Mouse (Mus musculus) E14TG2a.4 (cell line): ENCODE measurements around the gene Rsad2.

ENCODE experiments used
- H3K27me3 ChIP-seq: 2 replicates; pipeline ENCODE4 v1.6.1; 2014; ENCODE audit warnings: low read length, control low read depth; ENCODE audit not compliant: insufficient read depth
- H3K36me3 ChIP-seq: 2 replicates; pipeline ENCODE4 v1.6.1; 2014; ENCODE audit warnings: low read length, control low read depth; ENCODE audit not compliant: insufficient read depth
- H3K4me1 ChIP-seq: replicated peaks from 2 replicates; pipeline ENCODE4 v1.6.1; 2014; ENCODE audit warnings: low read depth, low read length, control low read depth
- H3K4me3 ChIP-seq: replicated peaks from 2 replicates; pipeline ENCODE4 v1.5.1; 2014; ENCODE audit warnings: mild to moderate bottlenecking, low read length
- H3K9me3 ChIP-seq: 2 replicates; pipeline ENCODE4 v1.6.1; 2014; ENCODE audit warnings: low read length, control low read depth
- CTCF ChIP-seq: conservative IDR thresholded peaks from 2 replicates; pipeline ENCODE4 v1.5.1; 2014; ENCODE audit warnings: low read length
- NANOG ChIP-seq: IDR thresholded peaks from 2 replicates; pipeline ENCODE4 v1.6.1; 2014; ENCODE audit warnings: borderline replicate concordance, low read length, mixed read lengths
- POU5F1 ChIP-seq: IDR thresholded peaks from 2 replicates; pipeline ENCODE4 v1.6.1; 2014; ENCODE audit warnings: low read length, borderline replicate concordance

The Rsad2 gene

GRCm38 (mm10) chr12:26412802-26413201 is 43.5 kb downstream of the Rsad2 start:
- H3K36me3 ChIP-seq: no peaks in the 10 kb centered on the region
- H3K27me3 ChIP-seq: peaks cover 25% of the 10 kb centered on the region
- no peak overlapping the region for H3K4me3 ChIP-seq
- peaks cover 20% of the 10 kb centered on the region for H3K4me1 ChIP-seq
- no peak for TF ChIP-seq CTCF
- no peak for TF ChIP-seq POU5F1
- no peak for TF ChIP-seq NANOG
- no peaks in the 10 kb centered on the region for H3K9me3 ChIP-seq

- Histone ChIP-seq H3K4me3 (no peak overlapping the region), H3K4me1 (peaks cover 20% of the 10 kb centered on the region), H3K9me3 (no peaks in the 10 kb centered on the region), H3K27me3 (peaks cover 22% of the 10 kb centered on the region), H3K36me3 (no peaks in the 10 kb centered on the region)
- TF ChIP-seq CTCF: no peak
- no peak for TF ChIP-seq POU5F1
- no peak for TF ChIP-seq NANOG
Observed at GRCm38 (mm10) chr12:26411841-26412450, 44.3 kb downstream of the Rsad2 start.

- H3K36me3 ChIP-seq: no peaks in the 10 kb centered on the region
- H3K27me3 ChIP-seq: peaks cover 22% of the 10 kb centered on the region
- no peak overlapping the region for H3K4me3 ChIP-seq
- H3K4me1 ChIP-seq: peaks cover 16% of the 10 kb centered on the region
- TF ChIP-seq NANOG: no peak
- TF ChIP-seq POU5F1: no peak
- no peak for TF ChIP-seq CTCF
- H3K9me3 ChIP-seq: no peaks in the 10 kb centered on the region
Observed at GRCm38 (mm10) chr12:26410443-26410842, 45.8 kb downstream of the Rsad2 start.

DNA sequence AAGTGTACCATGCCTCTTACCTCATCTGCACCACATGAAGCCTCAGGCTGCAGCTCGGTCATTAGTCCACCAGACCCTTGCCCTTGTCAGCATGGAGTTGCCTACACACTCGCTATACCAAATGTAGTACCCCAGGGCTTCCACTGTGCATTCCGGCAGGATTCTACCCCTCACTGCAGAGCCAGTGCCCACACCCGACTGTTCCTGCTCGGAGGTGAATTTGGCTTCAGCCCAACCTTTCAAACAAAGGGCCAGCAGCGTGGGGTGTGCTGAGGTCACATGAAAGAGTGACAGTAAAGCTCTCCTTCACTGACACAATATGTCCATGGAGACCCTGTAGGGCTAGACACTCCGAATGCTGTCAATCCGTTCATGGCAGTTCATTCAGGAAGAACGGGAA is 47.5 kb downstream of the Rsad2 start:
- TF ChIP-seq POU5F1 (no peak), NANOG (no peak), CTCF (no peak)
- Histone ChIP-seq H3K9me3 (no peaks in the 10 kb centered on the region), H3K4me1 (peaks cover 10% of the 10 kb centered on the region), H3K27me3 (peaks cover 12% of the 10 kb centered on the region), H3K36me3 (no peaks in the 10 kb centered on the region), H3K4me3 (no peak overlapping the region)

DNA sequence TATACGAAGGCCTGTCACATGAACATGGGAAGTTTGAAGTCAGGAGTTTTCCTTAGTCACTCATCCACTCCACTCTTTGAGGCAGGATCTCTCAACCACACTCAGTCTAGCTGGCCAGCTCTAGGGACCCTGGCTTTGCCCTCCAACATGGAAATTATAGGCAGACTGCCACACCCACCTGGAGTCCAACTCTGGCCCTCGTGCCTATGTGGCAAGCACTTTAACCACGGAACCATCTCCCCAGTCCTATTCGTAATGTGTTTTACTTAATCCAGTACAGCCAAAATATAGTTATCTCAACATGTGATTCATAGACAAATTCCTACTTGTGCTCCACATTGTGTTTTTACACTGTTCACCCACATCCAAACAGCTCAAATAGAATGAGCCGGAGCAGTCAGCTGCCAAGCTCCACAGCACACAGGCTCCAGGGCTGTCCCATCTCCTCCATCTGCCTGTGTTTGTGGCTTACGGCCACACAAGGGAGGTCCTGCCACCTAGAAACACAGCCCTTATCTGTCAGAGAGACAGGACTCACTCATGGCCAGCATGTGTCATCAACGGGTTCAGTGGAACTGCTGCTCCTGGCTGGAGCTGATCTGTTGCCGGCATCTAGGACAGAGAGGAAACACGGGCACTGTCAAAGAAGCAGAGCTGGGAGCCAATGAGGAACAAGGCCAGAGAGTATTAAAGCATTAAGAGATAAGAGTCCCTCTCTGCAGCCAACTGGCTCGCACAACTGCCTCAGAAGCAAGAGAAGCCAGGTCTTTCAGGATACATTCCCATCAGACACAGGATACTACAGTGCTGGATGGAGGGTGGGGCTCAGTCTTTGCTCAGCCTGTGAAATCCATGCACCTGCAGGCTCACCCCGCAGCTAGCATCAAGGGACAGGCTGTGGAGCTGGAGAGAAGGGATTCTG is 51.2 kb downstream of the Rsad2 start:
- H3K36me3 ChIP-seq: no peaks in the 10 kb centered on the region
- H3K9me3 ChIP-seq: no peaks in the 10 kb centered on the region
- H3K4me1 ChIP-seq: peaks cover 7% of the 10 kb centered on the region
- no peak overlapping the region for H3K4me3 ChIP-seq
- H3K27me3 ChIP-seq: no peaks in the 10 kb centered on the region
- no peak for TF ChIP-seq NANOG
- TF ChIP-seq CTCF: no peak
- TF ChIP-seq POU5F1: no peak

DNA sequence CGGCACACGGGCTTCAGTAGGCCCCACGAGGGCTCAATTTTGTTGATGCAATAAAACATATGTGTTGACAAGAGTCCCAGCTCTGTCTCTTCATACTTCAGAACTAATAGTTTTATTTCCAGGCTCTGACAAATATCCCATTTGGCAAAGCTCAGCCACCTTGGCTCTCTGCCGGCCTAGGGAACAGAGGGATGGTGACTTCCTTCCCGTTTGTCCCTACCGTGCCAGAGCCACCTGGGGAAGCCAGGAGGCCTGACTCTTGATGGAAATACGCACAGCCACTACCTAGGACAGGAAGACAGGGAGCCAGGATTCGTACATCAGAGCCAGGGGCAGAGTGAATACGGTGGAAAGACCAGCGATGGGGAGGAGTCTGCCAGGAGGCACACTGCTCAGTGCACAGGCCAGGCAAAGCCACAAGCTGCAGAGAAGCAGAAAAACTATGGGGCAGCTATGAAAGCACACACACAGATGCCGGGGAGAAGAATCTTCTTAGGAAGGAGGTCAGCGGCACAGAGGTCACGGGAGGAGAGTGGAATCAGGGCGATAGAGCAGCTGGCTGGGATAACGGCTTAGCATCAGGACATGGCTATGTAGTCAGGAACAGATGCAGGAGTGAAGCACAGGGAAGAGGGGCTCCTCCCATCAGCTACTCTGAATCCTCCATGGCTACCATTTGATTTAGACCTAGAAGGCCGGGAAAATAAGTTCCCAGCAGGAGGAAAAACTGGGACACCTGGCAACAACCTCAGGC is 52.7 kb downstream of the Rsad2 start:
- TF ChIP-seq POU5F1: no peak
- TF ChIP-seq CTCF: no peak
- no peak for TF ChIP-seq NANOG
- H3K27me3 ChIP-seq: no peaks in the 10 kb centered on the region
- H3K4me3 ChIP-seq: no peak overlapping the region
- no peaks in the 10 kb centered on the region for H3K36me3 ChIP-seq
- H3K4me1 ChIP-seq: peaks cover under 1% of the 10 kb centered on the region
- no peaks in the 10 kb centered on the region for H3K9me3 ChIP-seq

DNA sequence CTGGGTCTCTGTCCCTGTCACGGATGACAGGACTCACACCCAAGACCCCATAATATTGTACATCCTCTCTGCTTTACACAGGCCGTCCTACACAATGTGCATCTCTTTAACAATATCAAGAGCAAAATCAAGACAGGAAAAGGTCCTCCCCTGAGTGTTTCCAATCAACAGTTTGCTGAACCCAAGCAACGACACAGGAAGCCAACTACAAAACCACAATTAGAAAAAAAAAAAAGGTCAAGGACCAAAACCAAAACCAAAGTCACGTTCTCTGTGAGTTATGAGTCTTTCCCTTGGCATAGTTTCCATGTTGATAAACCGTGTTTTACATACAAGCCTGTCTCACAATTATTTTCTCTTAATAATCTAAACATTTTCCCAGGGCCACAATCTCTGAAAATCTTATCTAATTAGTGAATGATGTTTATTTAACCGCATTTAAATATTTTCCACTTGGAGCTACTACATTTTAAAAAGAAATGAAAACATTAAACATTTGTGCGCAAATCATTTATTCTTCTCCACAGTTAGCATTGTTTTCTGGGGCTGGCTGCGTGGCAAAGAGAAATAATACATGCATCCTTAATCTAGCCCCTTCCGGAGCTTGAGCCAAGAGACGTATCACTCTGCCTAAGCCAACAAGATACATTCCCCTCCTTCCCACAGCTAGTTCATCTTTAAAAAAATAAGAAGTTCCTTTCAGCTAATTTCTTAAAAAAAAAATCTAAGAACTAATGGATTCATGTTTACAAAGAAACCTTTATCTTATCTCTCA is 54.4 kb downstream of the Rsad2 start:
- Histone ChIP-seq H3K9me3 (no peaks in the 10 kb centered on the region), H3K27me3 (no peaks in the 10 kb centered on the region), H3K4me3 (no peak overlapping the region), H3K4me1 (no peaks in the 10 kb centered on the region), H3K36me3 (no peaks in the 10 kb centered on the region)
- no peak for TF ChIP-seq POU5F1
- no peak for TF ChIP-seq NANOG
- TF ChIP-seq CTCF: no peak
